Mouse (Mus musculus) limb, embryonic 15.5 days (tissue): ENCODE measurements around the gene Asxl2. TPM values are rescaled to one million over a fixed set of nuclear protein-coding genes. Genes with fewer than 3 reads are reported as not detected.

Experiments
- ATAC-seq: fragments of 200-750 bp; cut with Nextera tagmentation; 2 replicates; pipeline ENCODE4 v1.8.0; 2017; ENCODE audit warnings: low read depth, moderate TSS enrichment; ENCODE audit not compliant: insufficient number of reproducible peaks, low FRiP score, low TSS enrichment
- H3K27ac ChIP-seq: fragments of 300-500 bp; sonication (generic); 2 replicates; pipeline ENCODE4 v1.5.1; 2015; ENCODE audit warnings: moderate library complexity, mild to moderate bottlenecking, inconsistent platforms
- H3K27me3 ChIP-seq: fragments of 300-500 bp; sonication (generic); 2 replicates; pipeline ENCODE4 v1.6.1; 2015; ENCODE audit warnings: inconsistent platforms
- H3K36me3 ChIP-seq: fragments of 300-500 bp; sonication (generic); 2 replicates; pipeline ENCODE4 v1.6.1; 2015; ENCODE audit warnings: inconsistent platforms
- H3K4me1 ChIP-seq: fragments of 300-500 bp; sonication (generic); 2 replicates; pipeline ENCODE4 v1.6.1; 2015; ENCODE audit warnings: inconsistent platforms
- H3K4me2 ChIP-seq: fragments of 300-500 bp; sonication (generic); 2 replicates; pipeline ENCODE4 v1.6.1; 2015; ENCODE audit warnings: mild to moderate bottlenecking, inconsistent platforms
- H3K4me3 ChIP-seq: fragments of 300-500 bp; sonication (generic); 2 replicates; pipeline ENCODE4 v1.5.1; 2015; ENCODE audit warnings: mild to moderate bottlenecking, inconsistent platforms
- H3K9ac ChIP-seq: fragments of 300-500 bp; sonication (generic); 2 replicates; pipeline ENCODE4 v1.6.1; 2015; ENCODE audit warnings: inconsistent platforms
- H3K9me3 ChIP-seq: fragments of 300-500 bp; sonication (generic); 2 replicates; pipeline ENCODE4 v1.6.1; 2016; ENCODE audit warnings: inconsistent platforms
- WGBS: fragments of 180-500 bp; shearing (Covaris S2); methylation state at CpG from one replicate; pipeline ENCODE4 v1.1.7; 2015; 5-methylcytosine and 5-hydroxymethylcytosine counted together
- polyA plus RNA-seq: library from polyadenylated mRNA; unstranded; fragments of >200 nt; fragmentation: Nextera tagmentation; extraction: Ambion mirVana; gene quantifications from 2 replicates; pipeline ENCODE4 v1.2.1, GENCODE M21; 2015

Gene Asxl2
- polyA plus RNA-seq, 1 experiment from 2014 or later = 17.4 TPM

DNA sequence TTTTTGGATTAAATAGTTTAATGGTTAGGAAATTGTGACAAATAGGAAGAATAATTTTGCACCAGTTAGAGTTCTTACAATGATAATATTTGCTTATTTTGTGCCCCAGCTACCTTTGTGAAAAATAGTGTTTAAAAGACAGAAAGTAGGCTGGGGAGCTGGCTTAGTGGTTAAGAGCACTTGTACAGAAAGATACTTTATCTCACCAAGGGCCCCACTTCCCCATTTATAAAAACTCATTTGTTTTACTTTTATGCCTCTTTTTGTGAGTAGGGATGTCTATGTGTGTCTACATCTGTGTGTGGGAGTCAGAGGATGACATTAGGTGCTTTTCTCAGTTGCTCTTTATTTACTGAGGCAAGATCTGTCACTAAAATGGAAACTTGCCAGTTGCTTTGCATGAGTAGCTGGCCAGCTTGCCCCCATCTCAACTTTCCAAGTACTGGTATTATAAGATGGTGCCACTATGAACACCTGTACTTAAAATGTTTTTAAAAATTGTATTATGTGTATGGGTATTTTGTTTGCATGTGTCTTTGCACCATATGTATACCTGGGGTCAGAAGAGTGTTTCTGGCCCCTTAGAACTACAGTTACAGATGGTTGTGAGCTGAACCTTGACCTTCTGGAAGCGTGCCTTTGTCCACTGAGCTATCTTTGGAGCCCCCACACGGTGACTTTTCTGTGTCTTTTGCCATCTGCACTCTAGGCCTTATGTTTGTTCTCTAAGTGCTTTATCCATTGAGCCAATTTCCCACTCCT, 3.2 kb downstream of the Asxl2 start:
- Histone ChIP-seq H3K27me3 (no peaks in the 10 kb centered on the region), H3K4me2 (no peak overlapping the region), H3K9ac (no peak overlapping the region), H3K4me3 (no peak overlapping the region), H3K4me1 (peaks cover 13% of the 10 kb centered on the region), H3K27ac (no peak overlapping the region), H3K9me3 (no peaks in the 10 kb centered on the region), H3K36me3 (no peaks in the 10 kb centered on the region)
- ATAC-seq = no peak
- 88% methylated on average over 2 of the region's 2 CpGs for WGBS

DNA sequence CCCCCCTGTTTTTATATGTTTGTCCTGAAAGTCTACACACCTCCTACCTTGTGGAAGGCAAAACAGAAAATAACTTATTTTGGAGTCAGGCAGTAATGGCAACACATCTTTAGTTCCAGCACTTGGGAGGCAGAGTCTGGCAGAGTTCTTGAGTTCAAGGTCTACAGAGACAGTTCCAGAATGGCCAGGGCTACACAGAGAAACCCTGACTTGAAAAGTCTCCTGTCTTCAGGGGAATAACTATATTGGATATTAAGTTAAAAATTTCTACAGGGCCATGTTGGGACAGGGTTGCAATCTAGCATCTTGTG, 3.7 kb downstream of the Asxl2 start:
- Histone ChIP-seq H3K4me2 (no peak overlapping the region), H3K4me3 (no peak overlapping the region), H3K9me3 (no peaks in the 10 kb centered on the region), H3K36me3 (no peaks in the 10 kb centered on the region), H3K4me1 (peaks cover 8% of the 10 kb centered on the region), H3K9ac (no peak overlapping the region), H3K27ac (no peak overlapping the region), H3K27me3 (no peaks in the 10 kb centered on the region)
- ATAC-seq = no peak

DNA sequence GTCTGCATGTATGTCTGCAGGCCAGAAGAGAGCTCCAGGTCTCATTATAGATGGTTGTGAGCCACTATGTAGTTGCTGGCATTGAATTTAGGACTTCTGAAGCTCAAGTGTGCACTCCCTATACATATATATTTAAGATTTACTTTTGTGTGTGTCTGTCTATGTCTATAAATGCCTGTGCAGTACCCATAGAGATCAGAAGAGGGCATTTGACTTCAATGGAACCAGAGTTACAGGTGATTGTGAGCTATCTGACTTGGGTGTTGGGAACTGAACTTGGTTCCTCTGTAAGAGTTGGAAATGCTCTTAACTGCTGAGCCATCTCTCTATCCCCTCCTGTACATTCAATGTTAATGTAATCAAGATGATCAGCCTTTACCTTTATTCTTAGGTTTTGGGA, 4.3 kb downstream of the Asxl2 start:
- H3K4me3 ChIP-seq = no peak overlapping the region
- H3K27me3 ChIP-seq = no peaks in the 10 kb centered on the region
- no peak for ATAC-seq
- H3K36me3 ChIP-seq = no peaks in the 10 kb centered on the region
- H3K4me2 ChIP-seq = no peak overlapping the region
- no peak overlapping the region for H3K9ac ChIP-seq
- no peaks in the 10 kb centered on the region for H3K9me3 ChIP-seq
- peaks cover 5% of the 10 kb centered on the region; the same call in 1 of the 2 replicates for H3K4me1 ChIP-seq
- H3K27ac ChIP-seq = no peak overlapping the region

DNA sequence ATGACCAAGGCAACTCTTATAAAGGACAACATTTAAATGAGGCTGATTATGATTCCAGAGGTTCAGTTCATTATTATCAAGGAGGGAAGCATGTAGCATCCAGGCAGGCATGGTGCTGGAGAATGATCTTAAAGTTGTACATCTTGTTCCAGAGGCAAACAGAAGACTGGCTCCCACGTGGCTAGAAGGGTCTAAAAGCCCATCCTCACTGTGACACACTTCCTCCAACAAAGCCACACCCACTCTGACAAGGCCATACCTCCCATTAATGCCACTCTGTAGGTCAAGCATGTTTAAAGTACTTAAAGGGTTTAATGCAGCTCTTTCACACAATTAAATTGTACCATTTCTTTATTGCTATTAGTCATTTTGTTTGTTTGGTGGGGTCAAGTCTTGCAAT, 7.1 kb downstream of the Asxl2 start:
- Histone ChIP-seq H3K4me3 (no peak overlapping the region), H3K27me3 (no peaks in the 10 kb centered on the region), H3K4me1 (no peaks in the 10 kb centered on the region), H3K27ac (no peak overlapping the region), H3K4me2 (no peak overlapping the region), H3K9me3 (no peaks in the 10 kb centered on the region), H3K9ac (no peak overlapping the region), H3K36me3 (peaks cover 7% of the 10 kb centered on the region; the same call in 1 of the 2 replicates)
- ATAC-seq = no peak
- 46% methylated on average over 1 of the region's 1 CpGs for WGBS

DNA sequence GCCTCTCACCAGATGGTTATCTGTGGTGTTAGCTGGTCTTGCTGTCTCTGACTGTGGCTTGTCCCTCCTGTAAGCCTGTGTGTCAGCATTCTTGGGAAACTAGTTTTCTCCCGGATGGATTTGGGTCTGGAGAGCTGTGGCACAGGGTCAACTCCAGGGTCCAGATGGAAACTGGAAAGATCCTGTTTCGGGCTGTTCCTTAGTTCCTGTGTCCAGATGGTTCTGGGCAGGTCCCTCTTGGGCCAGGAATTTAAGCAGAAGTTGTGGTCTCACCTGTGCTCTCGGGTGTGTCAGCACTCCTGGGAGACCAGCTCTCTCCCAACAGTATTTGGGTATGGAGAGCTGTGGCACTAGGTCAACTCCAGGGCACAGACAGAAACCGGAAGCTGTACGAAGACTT, 9.8 kb downstream of the Asxl2 start:
- no peak for ATAC-seq
- 88% methylated on average over 5 of the region's 5 CpGs for WGBS
- H3K9me3 ChIP-seq = no peaks in the 10 kb centered on the region
- H3K4me3 ChIP-seq = no peak overlapping the region
- H3K27ac ChIP-seq = no peak overlapping the region
- peaks cover 7% of the 10 kb centered on the region; the same call in 1 of the 2 replicates for H3K36me3 ChIP-seq
- H3K4me1 ChIP-seq = no peaks in the 10 kb centered on the region
- H3K4me2 ChIP-seq = no peak overlapping the region
- no peaks in the 10 kb centered on the region for H3K27me3 ChIP-seq
- H3K9ac ChIP-seq = no peak overlapping the region

DNA sequence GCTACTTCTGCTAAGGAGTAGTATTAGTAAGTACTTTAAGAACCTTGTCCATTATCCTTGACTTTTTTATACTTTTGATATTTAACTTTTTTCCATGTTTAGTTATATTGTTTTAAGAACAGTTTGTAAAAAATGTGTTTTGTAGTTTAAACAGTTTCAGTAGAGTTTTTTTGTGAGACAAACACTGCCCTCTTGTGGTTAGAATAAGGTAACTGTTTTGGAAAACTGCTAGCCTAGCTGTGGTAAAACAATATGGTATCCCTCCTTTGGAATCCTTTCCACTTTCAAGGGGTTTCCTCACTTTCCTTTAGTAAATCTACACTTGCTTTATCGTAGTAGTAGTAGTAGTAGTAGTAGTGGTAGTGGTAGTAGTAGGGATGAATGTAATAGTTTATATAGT, 11.2 kb downstream of the Asxl2 start:
- Histone ChIP-seq H3K36me3 (peaks cover 7% of the 10 kb centered on the region; the same call in 1 of the 2 replicates), H3K9ac (no peak overlapping the region), H3K4me1 (no peaks in the 10 kb centered on the region), H3K27me3 (no peaks in the 10 kb centered on the region), H3K4me2 (no peak overlapping the region), H3K4me3 (no peak overlapping the region), H3K9me3 (no peaks in the 10 kb centered on the region), H3K27ac (no peak overlapping the region)
- WGBS = 98% methylated on average over 1 of the region's 1 CpGs
- ATAC-seq = no peak

DNA sequence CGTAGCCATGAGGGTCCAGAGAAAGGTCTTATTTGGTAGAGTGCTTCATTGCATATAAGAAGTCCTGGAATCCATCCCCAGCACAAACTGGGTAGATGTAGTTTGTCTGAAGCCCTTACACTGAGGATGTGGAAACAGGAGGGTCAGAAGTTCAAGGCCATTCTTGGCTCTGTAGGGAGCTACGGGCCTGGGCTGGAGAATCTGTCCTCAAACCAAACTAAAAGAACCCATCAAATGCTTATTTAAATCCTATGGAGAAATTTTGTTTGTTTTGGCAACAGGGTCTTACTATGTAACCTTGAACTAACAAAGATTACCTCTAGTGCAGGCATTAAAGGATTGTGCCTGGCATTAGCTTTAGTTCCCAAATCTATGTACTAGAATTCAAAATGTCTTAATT, 14.3 kb downstream of the Asxl2 start:
- Histone ChIP-seq H3K27ac (no peak overlapping the region), H3K36me3 (peaks cover 16% of the 10 kb centered on the region; the same call in 1 of the 2 replicates), H3K4me1 (no peaks in the 10 kb centered on the region), H3K27me3 (no peaks in the 10 kb centered on the region), H3K4me3 (no peak overlapping the region), H3K9ac (no peak overlapping the region), H3K4me2 (no peak overlapping the region), H3K9me3 (no peaks in the 10 kb centered on the region)
- ATAC-seq = no peak
- 77% methylated on average over 2 of the region's 2 CpGs for WGBS

DNA sequence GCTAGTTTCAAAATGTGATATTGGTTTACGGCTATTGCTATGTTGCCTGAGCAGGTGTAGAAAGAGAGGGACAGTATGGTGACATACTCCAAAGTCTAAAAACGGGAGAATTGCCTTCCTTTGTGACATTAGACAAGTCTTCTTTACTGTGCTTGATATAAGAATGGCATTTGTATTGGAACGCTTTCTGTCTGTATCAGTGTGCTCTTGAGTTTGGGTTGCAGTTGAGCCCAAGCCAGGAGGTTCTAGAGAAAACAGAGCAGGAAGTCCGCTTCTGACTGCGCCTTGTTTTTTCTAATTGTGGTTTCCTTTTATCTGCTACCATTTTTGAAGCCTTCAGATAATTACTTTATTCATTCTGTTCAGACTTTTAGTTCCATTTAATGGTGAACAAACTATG, 14.7 kb downstream of the Asxl2 start:
- H3K9me3 ChIP-seq = no peaks in the 10 kb centered on the region
- peaks cover 16% of the 10 kb centered on the region; the same call in 1 of the 2 replicates for H3K36me3 ChIP-seq
- no peak overlapping the region for H3K9ac ChIP-seq
- WGBS = 79% methylated on average over 5 of the region's 5 CpGs
- no peaks in the 10 kb centered on the region for H3K27me3 ChIP-seq
- H3K4me1 ChIP-seq = no peaks in the 10 kb centered on the region
- ATAC-seq = no peak
- no peak overlapping the region for H3K27ac ChIP-seq
- H3K4me2 ChIP-seq = no peak overlapping the region
- H3K4me3 ChIP-seq = no peak overlapping the region

DNA sequence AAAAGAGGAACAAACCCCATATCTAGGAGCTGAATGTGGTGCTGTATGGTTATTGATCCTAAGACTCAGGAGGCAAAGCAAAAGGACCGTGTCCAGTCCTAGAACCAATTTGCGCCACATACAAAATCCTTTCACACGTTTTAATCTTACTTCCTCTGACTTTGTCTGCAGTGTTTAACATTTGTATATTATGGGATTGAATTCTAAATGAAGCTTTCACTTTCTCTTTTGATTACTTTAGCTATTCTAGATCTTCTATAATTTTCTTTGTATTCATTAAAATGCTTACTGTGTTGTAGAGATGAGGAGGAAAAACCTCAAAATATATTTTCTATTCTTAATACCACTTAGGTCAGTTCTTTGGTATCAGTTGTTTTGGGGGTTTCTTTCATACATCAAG, 26.9 kb downstream of the Asxl2 start:
- no peak for ATAC-seq
- Histone ChIP-seq H3K27me3 (no peaks in the 10 kb centered on the region), H3K36me3 (peaks cover 40% of the 10 kb centered on the region)

DNA sequence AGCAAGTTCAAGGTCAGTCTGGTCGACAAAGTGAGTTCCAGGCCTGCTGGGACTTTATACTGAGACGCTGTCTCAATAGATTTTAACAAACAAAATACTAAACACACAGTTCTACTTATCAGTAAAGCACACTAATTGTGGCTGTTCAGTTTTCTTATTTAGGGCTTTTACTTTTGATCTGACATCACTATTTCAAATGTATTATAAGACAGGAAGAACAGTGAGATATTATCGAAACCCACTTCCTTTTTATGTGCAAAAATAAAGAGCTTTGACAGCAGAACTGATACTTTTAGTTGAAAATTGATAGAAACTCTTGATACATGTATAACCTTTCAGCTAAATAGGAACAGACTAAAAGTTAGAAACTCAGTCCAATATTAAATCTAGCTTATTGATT, 36.4 kb downstream of the Asxl2 start:
- Histone ChIP-seq H3K27ac (no peak overlapping the region), H3K9me3 (no peaks in the 10 kb centered on the region), H3K4me1 (no peaks in the 10 kb centered on the region), H3K9ac (no peak overlapping the region), H3K4me2 (no peak overlapping the region), H3K36me3 (peaks cover 23% of the 10 kb centered on the region), H3K4me3 (no peak overlapping the region), H3K27me3 (no peaks in the 10 kb centered on the region)
- no peak for ATAC-seq
- WGBS = 93% methylated on average over 3 of the region's 3 CpGs

More for the DNA sequence above, 26.9 kb downstream of the Asxl2 start:
- Histone ChIP-seq H3K9me3 (no peaks in the 10 kb centered on the region), H3K4me3 (no peak overlapping the region), H3K4me2 (no peak overlapping the region), H3K4me1 (no peaks in the 10 kb centered on the region), H3K9ac (no peak overlapping the region), H3K27ac (no peak overlapping the region)
- 95% methylated on average over 3 of the region's 3 CpGs for WGBS

DNA sequence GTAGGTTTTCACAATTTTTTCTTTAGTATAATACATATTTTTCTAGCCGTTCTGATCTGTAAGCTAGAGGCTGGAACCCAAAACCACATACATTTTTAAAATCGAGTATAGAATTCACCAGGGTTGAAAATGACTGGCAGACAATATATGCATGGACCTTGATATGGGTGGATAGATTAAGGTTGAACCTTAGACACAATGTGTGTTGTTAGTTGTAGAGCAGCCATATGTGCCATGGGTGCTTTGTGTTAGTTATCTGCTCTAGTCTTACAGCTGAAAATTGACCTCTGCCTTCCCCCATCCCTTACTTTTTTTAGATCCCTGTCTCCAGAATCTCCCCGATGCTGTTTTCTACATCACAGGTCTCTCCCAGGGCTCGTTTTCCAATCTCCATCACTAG, 73.0 kb downstream of the Asxl2 start:
- no peaks in the 10 kb centered on the region for H3K4me1 ChIP-seq
- no peaks in the 10 kb centered on the region for H3K27me3 ChIP-seq
- H3K9me3 ChIP-seq = no peaks in the 10 kb centered on the region
- H3K9ac ChIP-seq = no peak overlapping the region
- H3K4me2 ChIP-seq = no peak overlapping the region
- H3K36me3 ChIP-seq = peaks cover 62% of the 10 kb centered on the region
- H3K27ac ChIP-seq = no peak overlapping the region
- WGBS = 74% methylated on average over 4 of the region's 4 CpGs
- ATAC-seq = no peak
- H3K4me3 ChIP-seq = no peak overlapping the region

DNA sequence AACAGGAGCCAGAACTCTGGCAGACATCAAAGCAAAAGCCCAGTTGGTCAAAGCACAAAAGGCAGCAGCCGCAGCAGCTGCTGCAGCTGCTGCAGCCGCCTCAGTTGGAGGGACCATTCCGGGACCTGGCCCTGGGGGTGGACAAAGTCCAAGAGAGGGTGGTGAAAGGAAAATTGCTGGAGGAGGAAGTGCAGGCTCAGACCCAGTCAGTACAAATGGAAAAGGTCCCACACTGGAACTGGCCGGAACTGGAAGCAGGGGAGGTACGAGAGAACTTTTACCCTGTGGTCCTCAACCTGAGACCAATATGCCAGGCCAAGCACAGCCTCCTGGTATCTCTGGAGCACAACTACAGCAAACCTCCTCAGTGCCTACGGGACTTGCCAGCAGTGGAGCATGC, 73.4 kb downstream of the Asxl2 start:
- ATAC-seq = no peak
- Histone ChIP-seq H3K9me3 (no peaks in the 10 kb centered on the region), H3K9ac (no peak overlapping the region), H3K4me1 (no peaks in the 10 kb centered on the region), H3K4me2 (no peak overlapping the region), H3K36me3 (peaks cover 59% of the 10 kb centered on the region), H3K27me3 (no peaks in the 10 kb centered on the region), H3K27ac (no peak overlapping the region), H3K4me3 (no peak overlapping the region)
- WGBS = 83% methylated on average over 6 of the region's 6 CpGs
